Mouse (Mus musculus) c-Kit-positive CD71-positive TER-119-negative erythroid progenitor cells, embryonic 14.5 days (primary cell): Measurements from ENCODE around the gene Glycam1.

Source experiments
- DNase-seq: peaks from one replicate; pipeline ENCODE4 v3.0.0-alpha.2; 2013; ENCODE audit warnings: low read depth

The Glycam1 gene

GRCm38 (mm10) chr15:103519386-103520378, 45.2 kb downstream of the Glycam1 start:
- DNase-seq, result no peak

- DNase-seq, result no peak
Observed at GRCm38 (mm10) chr15:103518600-103519385, 46.1 kb downstream of the Glycam1 start.

- DNase-seq, result no peak
Observed at GRCm38 (mm10) chr15:103514914-103515313, 50.0 kb downstream of the Glycam1 start.

GRCm38 (mm10) chr15:103514119-103514518, 50.8 kb downstream of the Glycam1 start:
- peak; percentile 37 for DNase-seq

GRCm38 (mm10) chr15:103513621-103514031, 51.3 kb downstream of the Glycam1 start:
- no peak for DNase-seq
